Mouse (Mus musculus): Measurements from ENCODE around the gene Sgsm2.

DNA sequence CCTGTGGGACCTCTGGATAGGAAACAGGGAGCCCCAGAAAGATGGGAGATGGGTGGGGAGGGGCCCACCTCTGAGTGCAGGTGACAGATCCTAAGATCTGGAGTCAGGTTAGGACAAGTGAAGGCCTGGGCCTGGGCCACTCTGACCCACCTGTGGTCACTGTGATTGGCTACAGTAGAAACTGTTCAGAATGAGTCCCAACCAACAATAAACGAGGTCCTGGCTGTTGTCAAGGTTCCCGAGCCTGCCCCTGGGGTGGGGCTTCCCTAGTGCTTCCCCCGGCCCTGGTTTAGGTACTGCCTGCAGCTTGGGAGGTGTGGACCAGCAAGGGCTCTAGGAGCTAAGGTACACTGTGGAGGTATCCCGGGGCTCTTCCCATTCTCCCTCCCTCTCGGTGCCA, 53.1 kb downstream of the Sgsm2 start:
- no peak for TF ChIP-seq CTCF (IDR thresholded peaks at IDR 0.05)
- TF ChIP-seq EP300 (IDR thresholded peaks at IDR 0.05; ENCODE audit: insufficient read depth, low read depth, low read length), result no peak
